Mouse (Mus musculus) naive thymus-derived CD4-positive, alpha-beta T cell, adult 2 months (primary cell): ENCODE measurements around the gene Cdsn.
"Not testable (repeated sequence)": the region's sequence is repeated elsewhere in the genome, so short reads cannot be mapped to it uniquely, and the experiment has no call there.

Experiments used
- DNase-seq: peaks from one replicate; pipeline ENCODE4 v3.0.0-alpha.2; 2011; ENCODE audit warnings: low read depth

The Cdsn gene

GRCm38 (mm10) chr17:35551881-35552414, at the start of gene Cdsn:
Gene Cdsn (plus strand): TSS chr17:35552128.
- no peak for DNase-seq

- DNase-seq = no peak
Measured at GRCm38 (mm10) chr17:35502226-35502625, 49.7 kb upstream of the Cdsn start.

DNA sequence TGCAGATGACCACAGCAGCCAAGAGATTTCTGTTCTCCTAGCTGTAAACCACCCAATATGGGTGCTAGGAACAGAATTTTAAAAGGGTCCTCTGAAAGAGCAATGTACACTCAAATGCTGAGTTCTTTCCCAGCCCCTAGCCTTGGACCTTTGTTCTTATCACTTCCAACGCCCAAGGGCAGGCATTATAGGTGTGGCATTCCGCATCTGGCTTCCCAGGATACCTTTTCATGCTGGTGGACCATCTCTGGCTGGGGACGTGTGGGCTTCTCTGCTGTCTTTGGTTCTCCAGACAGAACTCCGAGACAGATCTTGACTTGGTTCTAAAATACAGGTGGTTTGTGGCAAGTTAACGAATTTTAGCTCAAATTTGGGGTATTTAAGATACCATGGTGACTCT, 49.2 kb upstream of the Cdsn start:
- no peak for DNase-seq

DNA sequence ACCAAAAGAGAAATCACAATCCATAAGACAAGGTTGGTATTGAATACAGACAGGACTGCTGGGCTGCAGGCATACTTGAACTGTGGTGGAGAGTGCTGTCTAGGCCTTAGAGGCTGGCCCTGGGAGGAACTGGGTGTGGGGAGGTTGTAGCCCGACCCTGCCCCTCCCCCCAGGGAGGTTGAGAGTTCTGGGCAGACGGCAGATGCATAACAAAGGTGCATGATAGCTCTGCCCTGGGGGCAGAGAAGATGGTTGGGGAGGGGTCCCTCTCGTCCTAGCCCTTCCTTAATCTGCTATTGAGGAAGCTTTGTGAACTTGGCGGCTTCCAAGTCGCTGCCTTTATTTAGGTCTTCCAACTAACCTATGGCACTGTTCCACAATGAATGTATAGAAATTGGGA, 48.1 kb upstream of the Cdsn start:
- no peak for DNase-seq

DNA sequence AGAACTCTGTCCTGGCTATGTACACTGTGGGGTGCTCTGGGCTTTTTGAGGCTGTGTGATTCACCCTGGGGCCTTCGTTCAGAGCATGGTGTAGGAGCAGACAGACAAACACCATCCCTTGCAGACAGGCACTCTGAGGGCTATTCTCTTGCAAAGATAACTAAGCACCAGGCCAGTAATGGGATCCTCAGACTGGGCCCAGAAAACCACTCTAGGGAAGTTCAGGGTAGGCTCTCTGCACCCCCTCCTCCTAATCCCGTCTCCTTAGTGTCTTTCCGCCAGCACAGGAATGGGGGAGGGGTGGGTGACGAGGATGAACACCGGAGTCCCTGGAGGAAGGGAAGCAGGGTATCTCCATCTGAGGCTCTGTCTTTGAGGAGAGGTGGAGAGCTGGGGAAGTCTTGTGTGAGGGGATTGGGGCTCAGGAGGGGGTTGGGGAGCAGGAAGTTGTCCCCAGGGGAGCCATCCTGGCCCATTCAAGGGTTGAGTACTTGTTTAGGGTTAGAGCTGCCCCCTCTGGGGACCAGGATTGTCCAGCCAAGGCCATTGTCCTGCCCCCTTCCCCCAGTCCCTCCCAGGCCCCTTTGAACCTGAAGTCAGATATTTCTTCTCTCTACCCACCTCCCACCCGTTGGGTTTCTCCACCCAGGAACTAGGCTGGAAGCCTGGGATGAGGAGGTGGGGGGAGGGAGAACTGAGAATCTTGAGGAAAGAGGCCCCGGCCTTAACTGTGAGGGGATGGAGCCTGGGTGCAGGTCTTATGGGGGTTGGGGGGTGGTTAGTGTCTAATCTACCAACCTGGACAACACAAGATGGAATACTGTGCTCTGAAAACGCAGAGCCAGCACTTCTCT, 47.1 kb upstream of the Cdsn start:
- DNase-seq = no peak

- no peak for DNase-seq
Measured at GRCm38 (mm10) chr17:35505776-35506175, 46.2 kb upstream of the Cdsn start, which contains the start of gene Pou5f1. Gene Pou5f1 (plus strand): TSS chr17:35506018.

- DNase-seq = no peak
Measured at GRCm38 (mm10) chr17:35506881-35507280, 45.0 kb upstream of the Cdsn start.

DNA sequence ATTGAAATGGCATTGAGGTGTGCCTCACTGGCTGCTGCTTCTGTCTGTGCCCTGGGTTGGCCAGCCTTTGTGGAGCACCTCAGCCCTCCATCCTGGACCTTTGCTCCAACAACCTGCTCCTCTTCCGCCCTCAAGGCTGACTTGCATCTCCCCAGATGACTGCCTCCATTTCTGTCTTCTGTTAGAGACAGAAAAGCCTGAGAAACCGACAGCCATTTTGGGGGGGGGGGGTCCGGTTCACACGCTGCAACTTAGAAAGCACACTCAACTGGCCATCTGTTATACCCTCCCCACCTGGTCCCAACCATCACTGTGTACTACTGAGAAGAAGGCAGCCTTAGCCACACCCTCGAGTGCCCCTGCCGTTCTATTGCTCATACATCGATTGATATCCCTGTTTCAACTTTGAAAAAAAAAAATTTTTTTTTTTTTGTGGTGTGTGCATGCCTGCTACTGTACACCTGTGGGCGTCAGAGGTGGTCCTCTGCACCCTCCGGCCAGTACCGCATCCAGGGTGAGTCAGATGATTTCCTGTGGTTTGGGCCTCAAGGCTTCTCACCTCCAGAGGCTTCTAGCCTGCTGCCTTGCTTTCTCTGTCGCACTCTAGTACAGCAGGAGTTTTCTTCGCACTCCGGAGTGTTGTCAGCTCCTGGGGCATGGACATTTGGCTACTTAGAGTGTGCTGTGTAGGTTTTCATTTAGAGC, 44.2 kb upstream of the Cdsn start:
- peak; percentile 25 for DNase-seq

GRCm38 (mm10) chr17:35508279-35508678, 43.6 kb upstream of the Cdsn start:
- not testable (repeated sequence) for DNase-seq

- DNase-seq = peak; percentile 66
Measured at GRCm38 (mm10) chr17:35509284-35509683, 42.6 kb upstream of the Cdsn start.

DNA sequence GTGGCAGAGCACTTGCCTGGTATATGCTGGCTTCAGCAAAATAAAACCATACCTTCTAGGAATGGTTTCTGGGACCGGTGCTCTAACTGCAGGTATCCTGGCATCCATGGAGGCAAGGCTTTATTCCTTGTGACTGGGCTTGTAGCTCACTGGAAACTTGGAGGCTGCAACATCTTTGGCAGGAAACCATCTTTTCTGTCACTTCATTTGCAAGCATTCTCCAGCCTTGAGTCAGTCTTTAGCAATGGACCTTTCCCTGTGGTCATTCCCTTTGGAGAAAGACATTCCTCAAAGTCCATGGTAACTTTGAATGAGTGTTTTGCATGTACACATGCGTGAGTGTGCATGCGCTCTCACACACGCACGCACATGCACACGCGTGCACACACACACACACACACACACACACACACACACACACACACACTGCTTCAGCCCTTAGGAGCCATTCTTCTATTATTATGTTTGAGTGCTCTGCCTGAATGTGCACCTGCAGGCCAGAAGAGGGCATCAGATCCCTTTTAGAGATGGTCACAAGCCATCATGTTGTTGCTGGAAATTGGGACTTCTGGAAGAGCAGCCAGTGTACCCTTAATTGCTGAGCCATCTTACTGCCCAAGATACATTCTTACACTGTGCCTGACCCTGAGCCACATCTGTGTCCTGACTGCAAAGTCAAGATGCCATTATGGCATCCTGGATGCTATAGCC, 38.9 kb upstream of the Cdsn start:
- peak; percentile 35 for DNase-seq

- peak; percentile 84 for DNase-seq
Measured at GRCm38 (mm10) chr17:35513886-35514285, 38.0 kb upstream of the Cdsn start.

DNA sequence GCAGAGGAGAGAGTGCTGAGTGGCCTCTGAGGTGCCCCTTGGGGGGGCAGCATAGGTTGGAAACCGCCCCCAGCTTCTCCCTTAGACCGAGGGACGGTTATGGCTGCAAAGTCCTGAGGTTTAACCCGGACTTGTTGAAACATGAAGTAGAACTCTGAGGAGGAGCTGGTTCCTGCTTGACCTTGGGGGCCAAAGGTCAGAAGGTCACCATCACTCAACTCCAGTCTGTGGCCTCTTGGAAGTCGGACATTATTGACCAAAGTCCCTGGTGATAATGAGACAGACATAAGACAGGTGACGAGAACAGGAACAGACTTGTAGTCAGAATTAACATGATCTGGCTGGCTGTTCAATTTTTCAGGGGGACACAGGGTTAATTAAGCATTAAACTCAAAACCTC, 37.2 kb upstream of the Cdsn start:
- no peak for DNase-seq

DNA sequence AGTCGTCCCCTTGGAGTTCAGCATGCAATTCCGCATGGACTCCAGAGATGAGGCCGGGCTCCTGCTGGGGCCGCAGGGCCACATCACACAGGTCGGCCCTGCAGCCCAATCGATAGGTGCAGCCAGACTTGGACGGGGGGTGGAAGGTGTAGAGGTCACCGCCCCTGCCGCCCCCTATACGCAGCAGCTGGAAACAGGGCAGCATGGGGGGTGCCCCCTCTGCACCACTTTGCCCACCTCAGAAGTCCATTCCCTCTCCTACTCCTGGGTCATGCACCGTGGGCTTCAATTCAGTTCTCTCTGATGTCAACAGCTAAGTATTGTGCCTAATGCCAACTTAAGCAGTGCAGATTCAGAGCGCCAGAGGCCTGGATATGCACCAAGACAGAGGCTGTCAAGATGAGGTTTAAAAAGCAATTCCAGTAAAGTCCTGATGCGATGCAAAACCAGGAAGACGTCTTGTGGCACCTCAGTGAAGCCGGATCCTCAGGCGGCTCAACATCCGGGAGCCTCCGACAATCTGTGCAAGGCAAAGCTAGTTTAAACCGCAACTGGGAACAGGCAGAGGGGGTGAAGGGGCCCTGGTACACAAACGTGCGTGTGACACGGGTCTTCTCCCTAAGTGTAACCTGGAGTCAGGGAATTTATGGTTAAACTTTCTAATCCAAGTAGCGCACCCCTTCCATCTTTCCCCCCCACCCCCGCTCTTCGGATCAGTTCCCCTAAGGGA, 35.9 kb upstream of the Cdsn start:
- DNase-seq = peak; percentile 64

- DNase-seq = peak; percentile 94
Measured at GRCm38 (mm10) chr17:35516652-35517500, 35.1 kb upstream of the Cdsn start, which contains the start of the genes Tcf19 and Cchcr1. Gene Tcf19 (minus strand): TSS chr17:35516824. Gene Cchcr1 (plus strand): TSS chr17:35517100.

DNA sequence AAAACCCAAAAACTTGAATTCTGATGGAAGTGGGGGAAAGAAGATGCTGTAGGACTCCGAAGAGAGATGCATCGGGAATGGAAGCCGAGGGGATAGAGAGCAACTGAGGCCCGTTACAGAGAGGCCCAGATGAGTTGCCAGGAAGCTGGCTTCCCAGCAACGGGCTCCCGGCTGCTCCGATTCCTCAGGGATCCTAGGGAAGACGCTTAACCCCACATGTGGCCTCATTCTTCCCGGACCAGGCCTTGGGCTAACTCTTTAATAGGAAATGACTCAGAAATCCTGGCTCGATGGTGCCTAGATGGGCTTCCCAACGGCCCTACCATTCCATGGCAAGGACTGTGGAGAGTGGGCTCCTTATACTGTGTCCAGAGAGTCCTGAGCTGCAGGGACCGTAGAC, 34.4 kb upstream of the Cdsn start:
- no peak for DNase-seq

DNA sequence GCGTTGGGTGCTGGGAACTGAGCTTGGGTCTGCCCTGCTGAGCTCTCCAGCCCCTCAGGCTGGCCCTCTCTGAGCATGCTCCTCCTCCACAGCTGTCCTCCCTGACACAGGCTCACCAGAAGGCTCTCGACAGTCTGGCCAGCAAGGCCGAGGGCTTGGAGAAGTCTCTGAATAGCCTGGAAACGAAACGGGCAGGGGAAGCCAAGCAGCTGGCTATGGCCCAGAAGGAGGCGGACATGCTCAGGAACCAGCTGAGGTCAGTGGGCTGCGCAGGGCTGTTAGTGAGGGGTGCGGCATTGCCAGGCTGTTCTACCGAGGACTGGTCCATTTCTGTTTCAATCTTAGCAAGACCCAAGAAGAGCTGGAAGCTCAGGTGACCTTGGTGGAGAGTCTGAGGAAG, 27.6 kb upstream of the Cdsn start:
- DNase-seq = no peak

GRCm38 (mm10) chr17:35526644-35527043, 25.3 kb upstream of the Cdsn start:
- no peak for DNase-seq

- no peak for DNase-seq
Measured at GRCm38 (mm10) chr17:35532360-35532759, 19.6 kb upstream of the Cdsn start.

- DNase-seq = no peak
Measured at GRCm38 (mm10) chr17:35532901-35533300, 19.0 kb upstream of the Cdsn start, which contains the start of gene Psors1c2. Gene Psors1c2 (plus strand): TSS chr17:35533201.
